Mouse (Mus musculus) frontal cortex, adult (tissue): ENCODE data around the gene Abca1.
A peak's percentile ranks its signal among the peaks of the same experiment; 100 is the strongest.

ENCODE experiments used
- ATAC-seq: cut with Nextera tagmentation; 2 replicates; pipeline ENCODE4 v1.9.2; 2017; ENCODE audit warnings: mild to moderate bottlenecking, moderate library complexity, mixed read lengths; ENCODE audit not compliant: low TSS enrichment

Abca1 gene

DNA sequence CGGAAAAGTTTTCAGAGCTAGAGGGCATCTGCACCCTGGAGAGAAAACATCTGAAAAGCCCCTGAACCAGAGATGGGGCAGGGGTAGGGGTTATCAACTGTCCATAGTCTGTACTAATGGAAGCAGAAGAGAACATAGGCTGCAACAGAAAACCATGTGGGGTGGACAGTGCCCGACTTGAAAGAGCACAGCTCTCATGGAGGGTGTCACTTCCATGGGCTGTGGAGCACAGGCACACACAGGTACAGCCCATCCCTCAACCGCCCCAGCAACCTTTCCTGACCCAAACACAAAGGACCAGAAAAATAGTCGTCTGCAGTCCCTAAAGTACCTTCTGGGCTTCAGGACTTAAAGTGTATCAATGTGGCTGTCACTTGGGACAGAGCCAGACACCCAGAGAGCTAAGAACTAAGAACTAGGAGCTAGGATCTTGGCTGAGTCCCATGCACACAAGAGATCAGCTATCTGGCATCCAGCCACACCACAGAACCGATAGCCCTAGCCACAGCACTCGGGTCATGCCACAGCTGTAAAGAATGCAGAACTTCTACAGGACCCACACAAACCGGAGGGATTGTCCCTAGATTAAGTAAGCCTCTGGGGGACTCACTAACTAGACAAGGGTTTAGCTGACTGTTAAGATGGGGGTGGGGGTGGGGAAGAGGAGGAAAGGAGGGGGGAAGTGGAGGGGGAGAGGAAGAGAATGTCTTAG, 38.0 kb downstream of the Abca1 start:
- no peak for ATAC-seq

DNA sequence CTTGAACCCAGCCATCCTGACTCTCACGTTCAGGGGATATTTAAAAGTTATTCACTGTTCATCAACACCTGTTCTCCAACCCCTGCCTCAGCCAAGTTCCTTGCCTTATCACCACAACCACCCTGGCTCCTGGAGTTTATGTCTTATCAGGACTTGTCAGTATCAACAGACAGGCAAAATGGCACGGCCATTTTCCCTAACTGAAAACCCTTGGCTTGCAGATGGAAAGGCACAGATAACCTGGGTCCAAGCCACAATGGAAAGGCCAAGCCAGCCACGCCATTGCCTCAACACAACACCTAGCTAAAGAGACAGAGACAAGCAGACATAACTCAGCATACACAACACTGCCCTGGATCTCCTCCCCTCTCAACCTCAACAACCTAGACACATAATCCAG, 38.6 kb downstream of the Abca1 start:
- ATAC-seq: no peak

DNA sequence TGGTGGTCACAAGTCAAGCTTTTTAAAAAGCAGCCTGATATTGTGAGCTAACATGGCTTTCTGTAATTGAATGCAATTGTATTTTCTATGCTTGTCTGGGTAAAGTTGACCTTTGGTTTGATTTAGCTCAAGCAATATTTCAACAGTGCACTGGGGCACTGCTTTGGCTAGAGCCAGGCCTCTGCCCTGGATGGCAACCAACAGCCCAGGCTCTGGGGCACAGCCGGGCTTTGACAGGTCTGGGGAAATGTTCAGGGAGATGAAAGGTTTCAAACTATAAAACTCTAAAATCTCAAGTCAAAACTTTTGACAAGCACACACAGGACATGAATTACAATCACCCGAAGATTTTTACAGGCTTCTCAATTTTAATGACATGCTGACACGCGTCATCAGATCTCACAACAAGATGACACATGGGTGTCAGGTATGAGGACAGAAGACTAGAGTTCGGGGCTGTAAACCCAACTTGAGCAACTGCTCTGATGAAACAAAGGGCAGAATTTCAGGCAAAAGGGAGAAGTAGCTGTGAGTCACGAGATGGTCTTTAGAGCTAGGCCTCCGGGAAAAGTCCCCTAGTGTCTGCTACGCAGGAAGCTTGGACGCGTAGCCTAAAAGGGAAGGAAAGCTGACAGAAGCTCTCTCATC, 39.5 kb downstream of the Abca1 start:
- no peak for ATAC-seq

DNA sequence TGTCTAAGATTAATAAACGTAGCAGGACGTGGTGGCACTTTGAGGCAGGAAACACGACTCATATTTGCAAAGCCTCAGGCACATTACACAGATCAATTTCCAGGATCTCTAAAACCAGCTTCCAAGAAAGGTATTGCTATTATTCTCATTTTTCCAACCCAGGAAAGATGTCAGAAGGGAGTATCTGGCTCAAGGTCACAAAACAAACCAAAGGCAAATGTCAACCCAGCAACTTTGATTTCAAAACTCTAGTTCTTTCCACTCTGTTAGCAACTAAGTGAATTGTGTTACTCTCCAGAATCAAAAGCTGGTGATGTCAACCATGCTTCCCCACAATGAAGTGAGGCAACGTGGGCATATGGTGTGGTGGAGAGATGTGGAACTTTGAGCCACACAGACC, 41.1 kb downstream of the Abca1 start:
- no peak for ATAC-seq

DNA sequence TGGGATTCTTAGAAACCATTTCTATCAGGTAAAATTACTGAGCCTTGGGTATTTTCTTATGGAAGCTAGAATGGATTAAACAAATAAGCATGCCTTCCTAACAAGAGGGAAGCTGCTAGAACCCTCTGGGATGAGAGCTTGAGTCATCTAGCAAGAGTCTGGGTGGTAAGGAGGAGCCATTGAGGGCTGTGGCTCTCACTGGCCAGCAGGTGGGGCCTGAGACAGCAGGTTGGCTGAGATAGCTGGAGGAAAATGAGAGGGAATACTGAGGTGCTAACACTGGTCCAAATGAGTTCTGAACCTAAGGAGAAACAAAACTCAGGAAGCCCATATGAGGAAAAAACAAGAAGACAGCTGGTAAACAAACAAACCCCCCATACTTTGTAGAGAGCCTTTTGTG, 42.1 kb downstream of the Abca1 start:
- ATAC-seq: peak; percentile 70

DNA sequence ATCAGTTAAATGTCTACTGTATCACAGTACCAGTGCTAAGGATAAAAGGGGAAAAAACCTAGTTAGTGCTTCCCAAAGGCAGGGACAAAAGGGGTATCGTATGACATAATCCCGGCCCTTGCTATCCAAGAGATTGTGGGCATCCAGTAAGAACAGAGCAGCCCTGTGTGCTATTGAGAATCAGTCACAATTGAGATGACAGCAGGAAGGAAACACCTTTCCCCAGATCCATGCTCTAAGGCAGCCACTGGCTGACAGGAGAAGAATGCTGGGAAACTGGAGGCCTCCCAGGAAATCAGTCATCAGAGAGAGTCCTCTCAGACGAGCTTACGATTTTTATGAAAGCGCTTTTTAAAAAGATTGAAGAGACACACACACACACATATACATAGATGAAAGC, 42.6 kb downstream of the Abca1 start:
- no peak for ATAC-seq

DNA sequence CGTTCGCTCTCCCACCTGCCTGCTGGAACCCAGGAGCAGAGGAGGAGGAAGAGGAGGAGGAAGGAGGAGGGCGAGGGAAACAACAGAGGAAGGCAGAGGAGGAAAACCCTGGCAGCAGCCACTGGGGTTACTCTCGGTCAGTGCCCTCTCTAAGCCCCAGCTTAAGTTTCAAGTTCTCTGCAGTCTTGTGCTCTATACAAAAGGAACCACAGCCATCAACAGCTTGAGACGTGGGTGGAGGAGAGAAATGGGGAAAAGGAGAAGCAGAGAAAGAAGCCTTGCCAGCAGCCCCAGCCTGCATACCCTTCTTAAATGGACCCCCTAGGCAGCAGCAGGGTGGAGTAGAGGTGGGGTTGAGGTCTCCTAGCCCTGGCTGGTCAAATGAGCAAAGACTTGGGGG, 43.8 kb downstream of the Abca1 start:
- peak; percentile 67 for ATAC-seq

DNA sequence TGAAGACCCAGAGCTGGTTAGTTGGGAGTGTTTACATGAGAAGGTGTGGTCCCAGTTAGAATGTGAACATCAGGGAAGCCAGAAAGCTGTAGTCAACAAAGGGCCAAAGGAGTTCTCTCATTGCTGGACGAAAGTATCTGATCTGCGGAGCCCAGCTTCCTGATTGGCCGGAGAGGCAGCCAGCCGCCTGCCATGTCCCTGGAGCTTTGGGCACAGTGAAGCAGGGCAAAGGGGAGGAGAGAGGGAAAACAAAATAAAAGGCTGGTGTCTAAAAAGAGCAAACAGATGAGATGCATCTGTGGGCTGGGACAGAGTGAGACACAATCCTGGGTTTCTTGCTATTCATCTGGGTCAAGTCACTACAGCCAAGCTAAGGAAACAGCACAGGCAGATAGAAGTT, 44.3 kb downstream of the Abca1 start:
- no peak for ATAC-seq

DNA sequence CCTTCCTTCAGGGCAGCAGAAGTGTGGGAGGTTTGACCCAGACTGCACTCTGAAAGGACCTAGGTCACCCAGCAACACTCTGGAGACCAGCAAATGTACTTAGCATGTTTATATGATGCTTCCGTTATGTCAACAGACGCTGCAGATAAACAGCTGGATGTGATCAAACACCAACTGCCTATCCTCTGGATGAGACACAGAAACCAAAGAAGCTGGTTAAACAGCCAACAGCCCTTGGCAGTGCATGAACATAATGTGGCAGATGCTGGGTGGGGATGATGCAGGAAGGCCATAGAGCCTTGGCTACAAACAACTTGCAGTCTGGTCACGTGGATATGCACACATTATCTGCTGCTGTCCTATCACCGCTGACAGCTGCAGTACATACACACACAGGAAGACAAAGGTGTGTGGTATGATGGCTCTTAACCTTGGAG, 47.8 kb downstream of the Abca1 start:
- no peak for ATAC-seq

DNA sequence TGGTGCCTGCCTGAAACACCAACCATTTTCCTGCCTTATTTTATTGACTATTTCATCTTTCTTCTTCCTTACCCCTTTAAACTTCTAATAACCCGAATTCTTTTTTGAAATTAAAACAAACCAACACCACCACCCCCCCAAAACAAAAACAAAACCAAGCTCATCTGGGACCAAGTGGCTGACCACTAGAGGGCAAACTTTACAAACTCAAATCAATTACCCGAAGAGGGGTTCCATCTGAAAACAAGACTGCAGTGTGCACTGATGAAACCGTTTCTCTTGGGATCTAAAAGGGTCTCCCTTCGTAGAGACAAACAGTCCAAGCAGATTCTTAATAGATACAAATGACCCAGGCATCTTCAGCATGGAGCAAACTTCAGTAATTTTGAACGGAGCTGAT, 49.3 kb downstream of the Abca1 start:
- ATAC-seq: peak; percentile 75; the same call in 1 of the 2 replicates

DNA sequence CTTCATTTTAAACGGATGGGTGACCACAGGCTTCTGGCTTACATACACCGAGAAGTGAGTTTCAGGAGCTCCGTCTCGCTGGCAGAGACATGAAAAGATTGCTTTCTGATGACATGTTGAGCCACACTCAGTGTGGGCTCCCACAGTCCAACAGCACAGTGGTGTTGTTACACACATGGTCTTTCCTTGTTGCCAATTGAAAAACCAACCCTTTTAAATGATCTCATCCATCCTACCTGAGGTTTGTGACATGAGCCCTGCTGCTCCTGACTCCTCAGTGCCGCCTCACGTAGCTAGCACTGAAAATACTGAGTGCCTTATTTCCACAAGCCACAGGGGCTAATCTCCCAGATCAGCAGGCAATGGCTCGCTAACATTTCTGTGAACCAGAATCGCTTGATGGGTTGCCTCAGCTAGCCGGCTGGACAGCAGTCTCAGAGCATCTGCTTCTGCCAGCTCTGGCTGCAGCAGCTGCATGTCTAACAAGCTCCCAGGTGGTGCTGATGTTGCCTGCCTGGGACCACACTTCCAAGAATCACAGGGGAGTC, 50.2 kb downstream of the Abca1 start:
- ATAC-seq: no peak

DNA sequence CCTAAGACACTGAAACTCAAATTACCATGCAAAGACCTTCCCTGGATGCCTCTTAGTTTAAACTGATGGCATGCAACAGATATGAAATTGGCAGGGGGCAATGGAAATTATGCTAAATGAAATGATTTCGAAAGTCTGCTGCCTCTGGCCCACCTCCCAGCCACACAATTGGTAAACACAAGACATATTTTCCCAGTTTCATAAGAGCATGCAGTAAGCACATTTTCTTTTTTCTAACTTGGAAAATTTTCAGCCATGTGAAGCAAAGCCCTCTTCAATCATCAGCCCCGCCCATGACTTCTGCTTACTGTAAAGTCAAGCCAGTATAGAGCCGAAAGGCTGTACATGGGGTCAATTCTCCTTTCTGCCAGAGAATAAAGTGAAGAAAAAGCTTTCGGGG, 51.5 kb downstream of the Abca1 start:
- ATAC-seq: no peak

DNA sequence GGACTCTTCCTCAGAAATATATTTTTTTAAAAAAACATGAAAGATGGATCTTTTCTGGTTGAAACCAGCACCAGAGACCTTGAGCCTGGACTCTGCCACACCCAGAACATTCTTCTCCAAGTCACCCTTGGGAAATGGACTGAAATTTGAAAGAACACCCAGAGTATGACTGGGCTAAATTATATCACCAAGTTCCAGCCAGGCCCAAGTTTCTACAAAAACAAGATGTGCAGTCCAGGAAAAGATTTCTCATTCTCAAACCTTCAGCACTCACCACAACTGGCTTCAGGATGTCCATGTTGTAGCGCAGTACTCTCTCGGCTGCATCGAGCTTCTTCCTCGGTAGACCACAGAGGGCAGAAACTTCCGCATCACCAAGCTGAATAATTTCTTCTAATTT, 53.0 kb downstream of the Abca1 start:
- ATAC-seq: no peak

DNA sequence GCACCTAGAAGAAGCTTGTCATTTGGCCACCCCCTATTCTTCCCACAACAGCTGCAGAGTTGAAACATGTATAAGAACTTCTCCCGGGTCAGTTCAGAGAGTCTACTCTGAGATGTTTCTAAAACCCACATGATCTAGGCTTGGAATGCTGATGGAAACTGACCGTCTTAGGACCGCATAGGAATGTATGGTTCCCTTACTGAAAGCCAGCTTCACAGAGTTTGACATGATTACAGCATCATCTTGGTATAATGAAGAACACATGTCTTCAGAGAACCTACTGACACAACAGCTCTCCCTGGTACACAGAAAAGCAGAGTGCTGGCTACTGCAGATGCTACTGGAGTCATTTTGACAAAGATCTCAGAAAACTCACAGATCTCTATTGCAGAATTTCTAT, 53.6 kb downstream of the Abca1 start:
- ATAC-seq: no peak

DNA sequence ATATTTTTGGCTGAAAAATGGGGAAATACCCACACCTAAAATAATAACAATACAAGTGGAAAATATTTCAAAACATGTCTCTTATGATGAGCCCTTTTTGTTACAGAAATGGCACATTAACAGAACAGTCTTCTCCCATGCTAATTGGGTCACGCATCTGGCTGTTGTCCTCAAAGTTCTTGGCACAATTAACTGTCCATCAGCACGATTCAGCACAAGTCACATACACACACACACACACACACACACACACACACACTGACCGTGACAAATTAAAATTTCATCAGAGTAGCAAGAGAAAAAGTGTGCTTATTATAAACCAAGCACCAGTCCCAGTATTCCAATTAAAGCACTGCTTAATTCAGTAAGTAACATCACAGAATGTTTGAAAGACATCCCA, 55.1 kb downstream of the Abca1 start:
- peak; percentile 27; the same call in 1 of the 2 replicates for ATAC-seq

DNA sequence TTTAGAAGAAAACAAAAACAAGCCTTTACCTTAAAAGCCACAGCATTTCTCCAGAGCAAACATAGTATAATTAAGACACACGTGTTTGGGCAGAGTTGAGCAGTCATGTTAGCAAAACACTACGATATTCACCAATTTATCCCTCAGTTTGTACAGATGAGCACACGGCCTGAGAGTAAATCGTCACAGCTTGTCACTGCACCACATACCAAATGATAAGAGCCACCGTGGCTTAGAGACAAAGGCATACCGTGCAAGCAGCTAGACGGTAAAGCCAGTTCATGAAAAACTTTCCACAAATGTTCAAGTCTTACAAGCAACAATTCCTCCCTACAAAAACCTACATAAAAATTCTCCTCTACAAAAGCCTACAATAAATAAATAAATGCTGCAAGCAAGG, 57.2 kb downstream of the Abca1 start:
- ATAC-seq: no peak

DNA sequence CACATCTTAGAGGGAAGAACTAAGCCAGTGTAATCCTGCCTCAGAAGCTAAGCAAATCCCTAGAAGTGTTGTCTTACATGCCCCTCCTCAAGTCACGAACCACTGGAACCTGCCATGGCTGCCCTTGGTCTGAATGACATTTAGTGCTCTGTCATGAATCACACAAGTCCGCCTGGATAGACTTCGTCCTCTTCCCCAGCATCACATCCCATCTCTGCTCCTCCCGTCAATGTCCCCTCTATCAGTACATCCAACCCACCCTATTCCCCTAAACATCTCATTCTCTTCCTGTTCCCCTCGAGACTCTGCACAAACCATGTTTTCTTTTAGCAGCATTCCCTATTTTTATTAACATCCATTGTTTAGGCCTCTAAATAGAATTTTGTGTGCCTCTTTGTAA, 58.4 kb downstream of the Abca1 start:
- no peak for ATAC-seq

DNA sequence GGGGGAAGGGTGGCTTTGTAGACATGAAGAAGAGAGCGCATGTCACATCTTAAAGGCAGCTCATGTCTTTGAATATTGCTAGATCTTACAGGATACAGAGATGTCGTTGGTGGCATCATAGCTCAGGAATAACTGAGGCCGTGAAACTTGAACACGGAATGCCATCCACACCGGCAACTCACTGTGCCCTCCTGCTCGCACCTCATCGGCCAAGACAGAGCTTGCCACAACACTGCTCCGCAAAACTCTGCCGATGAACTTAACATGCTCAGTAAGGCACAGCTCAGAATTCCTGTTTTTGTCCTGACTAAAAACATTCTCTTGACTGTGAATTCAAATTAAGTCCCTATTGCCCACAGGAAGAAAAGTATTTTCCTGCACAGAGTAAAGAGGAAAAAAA, 59.2 kb downstream of the Abca1 start:
- ATAC-seq: no peak

DNA sequence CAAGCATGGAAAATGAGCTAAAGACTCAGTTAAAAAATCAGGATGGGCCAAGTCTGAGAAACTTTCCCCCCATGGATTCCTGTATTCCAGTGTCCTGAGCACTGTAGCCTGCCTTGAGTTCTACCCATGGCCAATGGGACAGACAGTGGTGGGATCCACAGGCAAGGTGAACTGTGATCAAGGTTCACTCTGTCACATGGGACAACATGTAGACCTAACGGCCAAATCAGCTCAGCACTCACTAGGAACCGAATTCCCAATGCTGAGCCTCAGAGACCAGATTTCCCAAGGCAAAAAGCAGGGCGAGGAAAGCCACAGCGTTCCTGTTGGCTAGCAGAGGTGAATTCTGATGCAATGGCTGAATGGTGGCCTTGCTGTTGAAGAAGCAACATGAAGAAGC, 64.8 kb downstream of the Abca1 start:
- no peak for ATAC-seq

DNA sequence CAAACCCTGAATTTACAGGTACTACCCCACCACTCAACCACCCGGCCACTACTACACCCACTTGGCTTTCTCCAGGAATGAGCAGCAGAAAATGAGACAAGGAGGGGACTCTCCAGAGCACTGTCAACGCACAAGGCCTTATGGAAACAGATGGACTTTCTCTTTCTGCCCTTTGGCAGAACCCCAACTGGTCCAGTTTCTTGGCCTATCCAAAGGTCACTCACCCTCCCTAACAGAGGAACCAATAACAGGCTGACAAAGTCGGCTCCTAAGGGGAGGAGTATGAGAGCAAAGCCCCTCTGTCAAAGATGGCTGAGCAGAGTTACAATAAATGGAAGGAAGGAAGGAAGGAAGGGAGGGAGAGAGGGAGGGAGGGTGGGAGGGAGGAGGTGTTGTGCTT, 65.4 kb downstream of the Abca1 start:
- ATAC-seq: no peak

DNA sequence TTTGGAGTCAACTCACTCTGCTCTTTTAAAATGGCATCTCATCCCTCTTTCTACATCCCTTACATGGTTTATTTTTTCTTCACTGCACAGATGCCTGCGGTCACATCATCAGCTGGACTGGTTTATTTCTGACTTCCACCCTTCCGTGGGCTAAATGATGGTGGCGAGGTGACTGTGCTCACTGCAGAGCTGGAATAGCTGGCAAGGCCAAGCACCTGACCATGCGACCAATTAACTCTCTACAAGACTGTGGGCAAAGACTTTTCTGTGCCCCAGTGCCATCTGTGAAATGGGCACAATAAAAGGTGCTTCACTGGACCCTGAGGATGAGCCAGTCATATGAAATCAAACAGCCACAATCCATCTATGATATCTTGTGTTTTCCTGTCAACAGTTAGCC, 66.1 kb downstream of the Abca1 start:
- ATAC-seq: no peak

DNA sequence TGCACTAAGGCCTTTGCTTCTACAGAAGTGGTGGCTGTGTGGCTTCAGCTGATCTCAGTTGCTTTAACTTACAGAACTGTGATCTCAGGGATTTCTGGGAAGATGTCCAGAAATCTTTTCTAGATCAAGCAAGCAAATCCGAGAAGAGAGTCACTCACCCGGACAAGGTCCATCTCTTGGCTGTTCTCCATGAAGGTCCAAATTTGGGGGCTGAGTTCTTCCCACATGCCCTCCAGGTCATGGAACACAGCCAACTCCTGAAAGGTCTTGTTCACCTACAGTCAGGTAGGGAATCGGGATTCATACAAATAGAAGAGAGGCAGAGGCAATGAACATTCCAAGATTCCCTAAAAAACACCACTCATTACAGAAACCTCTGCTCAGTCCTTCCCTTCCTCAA, 70.1 kb downstream of the Abca1 start:
- ATAC-seq: no peak

DNA sequence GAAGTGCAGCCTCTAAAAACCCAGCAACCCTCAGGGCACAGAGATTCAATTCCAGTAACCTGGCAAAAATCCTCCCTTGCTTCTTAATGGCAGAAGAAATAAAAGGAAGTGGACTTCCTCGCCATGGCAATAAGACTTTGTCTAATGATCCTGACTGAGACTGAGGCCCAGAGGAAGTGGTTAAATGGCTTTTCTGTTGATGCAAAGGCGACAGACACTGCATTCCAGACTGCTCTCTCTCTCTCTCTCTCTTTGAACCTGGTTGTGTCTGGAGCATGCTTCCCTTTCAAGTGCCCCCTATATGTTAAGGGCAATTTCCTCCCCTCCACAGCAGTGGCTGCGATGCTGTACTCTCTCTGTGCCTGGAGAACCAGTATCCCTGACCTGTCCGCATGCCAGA, 70.7 kb downstream of the Abca1 start:
- no peak for ATAC-seq

DNA sequence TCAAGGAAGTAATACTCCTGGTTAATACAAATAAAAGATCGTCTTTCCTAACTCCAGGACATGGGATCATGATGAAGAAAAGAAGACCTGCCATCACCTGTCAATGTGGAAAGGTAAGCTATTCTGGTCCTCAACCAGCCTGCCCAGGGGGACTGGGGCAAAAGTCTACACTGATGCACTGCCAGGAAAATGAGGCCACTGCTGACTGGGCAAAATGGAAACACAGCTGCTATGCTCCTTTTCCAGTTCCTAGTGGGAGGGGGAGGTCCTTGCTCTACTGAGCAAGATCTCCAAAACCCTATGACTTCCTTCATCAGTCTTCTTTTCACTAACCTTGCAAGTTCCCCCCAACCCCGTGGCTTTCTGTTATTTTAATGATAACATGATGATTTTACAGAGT, 73.1 kb downstream of the Abca1 start:
- no peak for ATAC-seq
